Mouse (Mus musculus) hindbrain, embryonic 16.5 days (tissue): ENCODE measurements around the gene Chit1. TPM values are rescaled to one million over a fixed set of nuclear protein-coding genes. Genes with fewer than 3 reads are reported as not detected.
A peak's percentile ranks its signal among the peaks of the same experiment; 100 is the strongest.

Experiments used
- ATAC-seq: fragments of 200-750 bp; cut with Nextera tagmentation; 2 replicates; pipeline ENCODE4 v1.8.0; 2017; ENCODE audit warnings: moderate TSS enrichment, moderate library complexity
- H3K27ac ChIP-seq: fragments of 300-500 bp; sonication (generic); 2 replicates; pipeline ENCODE4 v1.5.1; 2014; ENCODE audit warnings: low read depth, mild to moderate bottlenecking, control low read depth, low read length, moderate library complexity
- H3K27me3 ChIP-seq: fragments of 300-500 bp; sonication (generic); replicated peaks from 2 replicates; pipeline ENCODE4 v1.6.1; 2014; ENCODE audit warnings: low read length; ENCODE audit not compliant: control insufficient read depth, insufficient read depth
- H3K36me3 ChIP-seq: fragments of 300-500 bp; sonication (generic); 2 replicates; pipeline ENCODE4 v1.6.1; 2014; ENCODE audit warnings: mild to moderate bottlenecking, low read length, moderate library complexity, mixed read lengths; ENCODE audit not compliant: control insufficient read depth, insufficient read depth
- H3K4me1 ChIP-seq: fragments of 300-500 bp; sonication (generic); 2 replicates; pipeline ENCODE4 v1.6.1; 2014; ENCODE audit warnings: low read depth, low read length; ENCODE audit not compliant: control insufficient read depth, insufficient read depth
- H3K4me2 ChIP-seq: fragments of 300-500 bp; sonication (generic); 2 replicates; pipeline ENCODE4 v1.6.1; 2014; ENCODE audit warnings: mild to moderate bottlenecking, low read length, control low read depth, moderate library complexity
- H3K4me3 ChIP-seq: fragments of 300-500 bp; sonication (generic); 2 replicates; pipeline ENCODE4 v1.5.1; 2014; ENCODE audit warnings: mild to moderate bottlenecking, low read length, control low read depth, moderate library complexity
- H3K9ac ChIP-seq: fragments of 300-500 bp; sonication (generic); 2 replicates; pipeline ENCODE4 v1.6.1; 2014; ENCODE audit warnings: low read depth, mild to moderate bottlenecking, control low read depth, low read length, moderate library complexity
- H3K9me3 ChIP-seq: fragments of 300-500 bp; sonication (generic); 2 replicates; pipeline ENCODE4 v1.6.1; 2014; ENCODE audit warnings: mild to moderate bottlenecking, low read length, moderate library complexity; ENCODE audit not compliant: control insufficient read depth
- WGBS: fragments of 180-500 bp; shearing (Covaris S2); extraction: QIAGEN DNeasy Blood & Tissue Kit; methylation state at CpG from one replicate; pipeline ENCODE4 v1.1.7; 2014; 5-methylcytosine and 5-hydroxymethylcytosine counted together
- polyA plus RNA-seq: library from polyadenylated mRNA; unstranded; fragments of >200 nt; fragmentation: Nextera tagmentation; extraction: Ambion mirVana; gene quantifications from 2 replicates; pipeline ENCODE4 v1.2.1, GENCODE M21; 2015

Gene Chit1
- polyA plus RNA-seq = 0.15 and 0.73 TPM in 2 replicates

DNA sequence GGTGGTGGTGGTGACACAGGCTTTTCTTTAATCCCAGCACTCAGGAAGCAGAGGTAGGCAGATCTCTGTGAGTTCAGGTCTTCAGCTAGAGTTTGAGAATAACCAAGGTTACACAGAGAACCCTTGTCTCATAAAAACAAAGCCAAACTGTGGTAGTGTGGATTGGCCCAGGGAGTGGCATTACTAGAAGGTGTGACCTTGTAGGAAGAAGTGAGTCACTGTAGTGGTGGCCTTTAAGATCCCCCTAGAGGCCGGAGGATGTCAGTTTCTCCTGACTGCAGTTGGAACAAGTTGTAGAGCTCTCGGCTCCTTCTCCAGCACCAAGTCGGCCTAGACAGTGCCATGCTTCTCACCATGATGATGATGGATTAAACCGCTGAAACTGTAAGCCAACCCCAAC lies at the start of gene Chit1:
Gene Chit1, plus strand, starts transcription at position 264 of the 400 bp plus-strand sequence.
- Histone ChIP-seq H3K27ac (no peak within 1 kb of the TSS), H3K4me1 (no peaks in the 10 kb centered on the region), H3K9me3 (no peaks in the 10 kb centered on the region), H3K4me3 (no peak within 1 kb of the TSS), H3K4me2 (no peak within 1 kb of the TSS), H3K9ac (no peak within 1 kb of the TSS), H3K27me3 (no peaks in the 10 kb centered on the region), H3K36me3 (no peaks in the 10 kb centered on the region)
- 73% methylated on average over 4 of the region's 4 CpGs for WGBS
- ATAC-seq = no peak

DNA sequence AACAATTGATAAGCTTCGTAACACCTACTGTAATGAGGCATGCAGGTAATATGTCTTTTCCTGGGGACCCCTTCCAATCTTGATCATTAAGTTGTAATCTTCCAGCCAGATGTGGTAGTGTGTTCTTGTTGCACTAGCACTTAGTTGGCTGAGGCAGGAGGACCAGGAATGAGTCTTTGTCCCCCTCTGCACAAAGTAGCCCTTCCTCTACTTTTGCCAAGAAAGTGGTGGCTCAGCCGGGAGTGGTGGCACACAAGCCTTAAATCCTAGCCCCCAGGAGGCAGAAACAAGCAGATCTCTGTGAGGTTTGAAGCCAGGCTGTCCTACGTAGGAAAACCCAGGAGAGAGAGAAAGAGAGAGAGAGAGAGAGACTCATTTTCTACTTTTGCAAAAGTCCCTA lies 49.1 kb upstream of the Chit1 start:
- Histone ChIP-seq H3K36me3 (no peaks in the 10 kb centered on the region), H3K27ac (peak overlapping the region; percentile 98), H3K4me1 (peaks cover 45% of the 10 kb centered on the region), H3K9me3 (no peaks in the 10 kb centered on the region), H3K4me2 (no peak overlapping the region), H3K9ac (no peak overlapping the region), H3K4me3 (no peak overlapping the region), H3K27me3 (no peaks in the 10 kb centered on the region)
- ATAC-seq = no peak
- WGBS = 37% methylated on average over 3 of the region's 3 CpGs

DNA sequence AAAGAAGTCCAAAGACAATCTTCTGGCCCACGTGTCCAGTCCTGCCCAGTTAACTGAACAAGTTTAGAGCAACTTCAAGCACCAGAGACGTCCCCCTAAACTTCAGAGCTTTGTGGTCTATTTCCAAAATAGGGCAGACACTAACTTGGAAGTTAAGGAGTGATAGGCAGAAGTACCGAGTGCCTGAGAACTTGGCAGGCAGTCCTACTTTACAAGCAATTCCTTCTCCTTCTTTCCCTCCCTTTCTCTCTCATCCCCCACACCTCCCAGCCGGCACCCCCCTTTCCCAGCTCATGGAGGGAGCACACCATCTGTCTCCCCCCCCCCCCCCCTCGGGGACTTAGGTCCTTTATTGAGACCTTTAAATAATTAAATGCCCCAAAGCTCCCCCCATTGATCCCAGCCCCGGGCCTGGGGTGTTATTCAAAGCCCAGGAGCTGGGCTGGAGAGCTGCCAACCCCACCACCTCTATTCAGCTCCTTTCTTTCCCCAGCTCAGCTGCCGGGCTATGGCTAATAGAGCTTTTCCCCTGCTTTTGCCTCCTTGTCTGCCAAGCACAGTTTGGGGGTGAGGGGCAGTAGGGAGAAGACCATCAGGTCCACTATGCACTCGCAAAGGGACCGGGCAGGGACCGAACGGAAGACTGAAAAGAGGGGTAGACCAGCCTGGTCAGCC lies 48.5 kb upstream of the Chit1 start:
- Histone ChIP-seq H3K4me2 (peak overlapping the region; percentile 43), H3K9ac (peak overlapping the region; percentile 39; the same call in 1 of the 2 replicates), H3K36me3 (no peaks in the 10 kb centered on the region), H3K9me3 (no peaks in the 10 kb centered on the region), H3K4me3 (no peak overlapping the region), H3K27ac (peak overlapping the region; percentile 98), H3K4me1 (peaks cover 49% of the 10 kb centered on the region), H3K27me3 (no peaks in the 10 kb centered on the region)
- 7% methylated on average over 11 of the region's 11 CpGs for WGBS
- peak; percentile 63 for ATAC-seq

- peak overlapping the region; percentile 61 for H3K9ac ChIP-seq
- peak overlapping the region; percentile 43 for H3K4me2 ChIP-seq
- H3K36me3 ChIP-seq = no peaks in the 10 kb centered on the region
- H3K4me1 ChIP-seq = peaks cover 49% of the 10 kb centered on the region
- peak; percentile 75 for ATAC-seq
- no peaks in the 10 kb centered on the region for H3K27me3 ChIP-seq
- H3K4me3 ChIP-seq = 0 out of 2 replicates have a peak overlapping the region, but pooled peaks have one; percentile 11
- 2% methylated on average over 32 of the region's 33 CpGs for WGBS
- H3K9me3 ChIP-seq = no peaks in the 10 kb centered on the region
- peak overlapping the region; percentile 98 for H3K27ac ChIP-seq
Measured at GRCm38 (mm10) chr1:134063086-134063772, 47.8 kb upstream of the Chit1 start.

GRCm38 (mm10) chr1:134063773-134064125 lies 47.3 kb upstream of the Chit1 start:
- Histone ChIP-seq H3K27me3 (no peaks in the 10 kb centered on the region), H3K27ac (peak overlapping the region; percentile 98), H3K9me3 (no peaks in the 10 kb centered on the region), H3K9ac (peak overlapping the region; percentile 61), H3K36me3 (no peaks in the 10 kb centered on the region), H3K4me3 (no peak overlapping the region), H3K4me1 (peaks cover 49% of the 10 kb centered on the region), H3K4me2 (peak overlapping the region; percentile 43)
- ATAC-seq = no peak
- whole genome bisulfite sequencing = 4% methylated on average over 9 of the region's 9 CpGs

DNA sequence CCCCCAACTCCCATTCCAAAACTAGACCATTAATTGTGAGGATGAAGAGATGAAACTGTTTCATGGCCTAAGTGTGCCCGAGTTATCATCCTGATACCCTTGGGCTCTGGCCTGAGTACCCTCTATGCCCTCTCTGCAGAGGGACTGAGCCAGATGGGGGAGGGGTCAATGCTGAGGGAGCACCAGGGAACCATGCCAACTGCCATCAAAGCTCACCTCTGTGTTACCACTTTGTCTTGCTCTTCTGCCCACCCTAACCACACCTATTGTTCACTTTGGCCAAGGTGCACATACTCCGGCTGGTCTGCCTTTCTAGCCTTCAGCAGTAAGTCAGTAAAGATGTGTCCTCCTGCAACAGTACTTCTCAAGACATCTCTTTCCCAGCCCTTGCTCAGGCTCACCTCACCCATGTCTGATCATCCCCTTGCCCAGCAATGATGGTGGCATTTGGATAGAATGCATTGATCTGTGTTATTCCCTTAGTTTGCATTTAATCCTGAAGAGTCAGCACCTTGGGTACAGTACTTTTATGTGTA lies 46.7 kb upstream of the Chit1 start:
- Histone ChIP-seq H3K4me1 (peaks cover 49% of the 10 kb centered on the region), H3K9me3 (no peaks in the 10 kb centered on the region), H3K27ac (peak overlapping the region; percentile 98), H3K4me3 (no peak overlapping the region), H3K4me2 (no peak overlapping the region), H3K27me3 (no peaks in the 10 kb centered on the region), H3K9ac (no peak overlapping the region), H3K36me3 (no peaks in the 10 kb centered on the region)
- 65% methylated on average over 2 of the region's 2 CpGs for WGBS
- ATAC-seq = no peak

- ATAC-seq = no peak
- no peaks in the 10 kb centered on the region for H3K36me3 ChIP-seq
- no peak overlapping the region for H3K27ac ChIP-seq
- no peak overlapping the region for H3K9ac ChIP-seq
- no peak overlapping the region for H3K4me3 ChIP-seq
- peaks cover 43% of the 10 kb centered on the region for H3K4me1 ChIP-seq
- WGBS = 65% methylated on average over 4 of the region's 4 CpGs
- H3K4me2 ChIP-seq = no peak overlapping the region
- no peaks in the 10 kb centered on the region for H3K9me3 ChIP-seq
- H3K27me3 ChIP-seq = no peaks in the 10 kb centered on the region
Measured at GRCm38 (mm10) chr1:134065241-134065809, 45.7 kb upstream of the Chit1 start.

DNA sequence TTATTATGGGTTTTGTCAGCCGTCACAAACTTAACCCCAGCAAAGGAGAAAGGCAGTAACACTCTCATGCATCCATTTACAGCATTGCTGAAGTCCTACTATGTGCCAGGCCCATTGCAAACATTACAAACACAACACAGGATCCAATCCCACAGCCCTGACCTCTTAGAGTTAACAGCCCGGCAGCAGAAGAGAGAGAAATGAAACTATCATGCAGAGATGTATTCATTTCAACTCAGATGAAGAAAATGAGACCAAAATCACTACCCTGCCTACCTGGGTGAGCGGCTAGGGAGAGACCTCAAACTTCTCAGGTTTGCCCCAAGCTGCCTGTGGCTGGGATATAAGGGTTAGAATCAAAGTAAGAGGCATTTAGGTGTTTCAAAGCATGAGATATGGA lies 44.5 kb upstream of the Chit1 start:
- no peak overlapping the region for H3K4me2 ChIP-seq
- H3K9me3 ChIP-seq = no peaks in the 10 kb centered on the region
- H3K4me3 ChIP-seq = no peak overlapping the region
- WGBS = 56% methylated on average over 3 of the region's 3 CpGs
- H3K4me1 ChIP-seq = peaks cover 35% of the 10 kb centered on the region
- no peak overlapping the region for H3K27ac ChIP-seq
- no peaks in the 10 kb centered on the region for H3K36me3 ChIP-seq
- no peaks in the 10 kb centered on the region for H3K27me3 ChIP-seq
- no peak for ATAC-seq
- no peak overlapping the region for H3K9ac ChIP-seq

GRCm38 (mm10) chr1:134067143-134067619 lies 43.9 kb upstream of the Chit1 start:
- peak; percentile 26; the same call in 1 of the 2 replicates for ATAC-seq
- Histone ChIP-seq H3K4me3 (no peak overlapping the region), H3K4me2 (no peak overlapping the region), H3K9me3 (no peaks in the 10 kb centered on the region), H3K4me1 (peaks cover 31% of the 10 kb centered on the region), H3K36me3 (no peaks in the 10 kb centered on the region), H3K27ac (no peak overlapping the region), H3K27me3 (no peaks in the 10 kb centered on the region), H3K9ac (no peak overlapping the region)
- WGBS = 13% methylated on average over 8 of the region's 8 CpGs
